Mouse (Mus musculus) G1E (cell line): ENCODE results near the gene Gadd45g.

Experiments used
- CTCF ChIP-seq: IDR thresholded peaks from 2 replicates; pipeline ENCODE4 v1.5.1; 2012; ENCODE audit warnings: low read depth, low read length, inconsistent platforms, mixed read lengths
- GATA1 ChIP-seq: IDR thresholded peaks from 2 replicates; pipeline ENCODE4 v1.6.1; 2012; ENCODE audit warnings: borderline replicate concordance, low read length, inconsistent platforms, mixed read lengths

DNA sequence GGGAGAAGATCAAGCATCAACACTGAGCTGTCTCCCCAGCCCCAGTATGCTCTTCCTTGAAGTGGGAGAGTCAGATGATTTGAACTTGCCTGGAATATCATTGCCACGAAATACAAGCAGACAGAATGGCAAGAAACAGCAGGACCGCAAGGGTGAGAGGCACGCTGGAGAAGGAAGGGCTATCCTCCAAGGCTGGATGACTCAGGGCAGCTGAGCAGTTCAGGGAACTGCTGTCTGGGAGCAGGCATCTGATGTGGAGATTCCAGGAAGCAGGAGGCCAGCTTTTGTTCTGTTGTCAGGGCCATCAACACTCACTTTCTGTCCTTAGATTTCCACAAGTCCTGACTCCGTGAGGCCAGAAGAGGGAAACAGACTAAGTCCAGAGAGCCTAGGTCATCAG is 12.0 kb downstream of the Gadd45g start:
- TF ChIP-seq CTCF (no peak), GATA1 (no peak)
